Mouse (Mus musculus) lung, embryonic 14.5 days (tissue): ENCODE results near the gene Tbx3. TPM values are rescaled to one million over a fixed set of nuclear protein-coding genes. Genes with fewer than 3 reads are reported as not detected.

Experiments used
- ATAC-seq: fragments of 200-750 bp; cut with Nextera tagmentation; 2 replicates; pipeline ENCODE4 v1.8.0; 2017; ENCODE audit warnings: mild to moderate bottlenecking, moderate TSS enrichment, moderate library complexity; ENCODE audit not compliant: insufficient read depth
- DNase-seq: peaks from one replicate; pipeline ENCODE4 v3.0.0-alpha.2; 2015
- H3K27ac ChIP-seq: fragments of 300-500 bp; sonication (generic); 2 replicates; pipeline ENCODE4 v1.5.1; 2014; ENCODE audit warnings: low read depth, mild to moderate bottlenecking, moderate library complexity
- H3K27me3 ChIP-seq: fragments of 300-500 bp; sonication (generic); 2 replicates; pipeline ENCODE4 v1.6.1; 2014; ENCODE audit warnings: low read length, control low read depth; ENCODE audit not compliant: insufficient read depth
- H3K36me3 ChIP-seq: fragments of 300-500 bp; sonication (generic); 2 replicates; pipeline ENCODE4 v1.6.1; 2014; ENCODE audit warnings: control low read depth; ENCODE audit not compliant: insufficient read depth
- H3K4me1 ChIP-seq: fragments of 300-500 bp; sonication (generic); 2 replicates; pipeline ENCODE4 v1.6.1; 2014; ENCODE audit warnings: antibody characterized with exemption, control low read depth; ENCODE audit not compliant: insufficient read depth
- H3K4me2 ChIP-seq: fragments of 300-500 bp; sonication (generic); 2 replicates; pipeline ENCODE4 v1.6.1; 2014; ENCODE audit warnings: mild to moderate bottlenecking
- H3K4me3 ChIP-seq: fragments of 300-500 bp; sonication (generic); 2 replicates; pipeline ENCODE4 v1.5.1; 2014; ENCODE audit warnings: low read depth, low read length
- H3K9ac ChIP-seq: fragments of 300-500 bp; sonication (generic); 2 replicates; pipeline ENCODE4 v1.6.1; 2014
- H3K9me3 ChIP-seq: fragments of 300-500 bp; sonication (generic); 2 replicates; pipeline ENCODE4 v1.6.1; 2016; ENCODE audit warnings: low read depth, low read length, control low read depth
- CTCF ChIP-seq: IDR thresholded peaks from 2 replicates; pipeline ENCODE4 v1.5.1; 2016; ENCODE audit warnings: antibody characterized with exemption, low read depth
- WGBS: fragments of 180-500 bp; shearing (Covaris S2); extraction: QIAGEN DNeasy Blood & Tissue Kit; methylation state at CpG from one replicate; pipeline ENCODE4 v1.1.7; 2014; 5-methylcytosine and 5-hydroxymethylcytosine counted together
- polyA plus RNA-seq: library from polyadenylated mRNA; unstranded; fragments of >200 nt; fragmentation: Nextera tagmentation; extraction: Ambion mirVana; gene quantifications from 2 replicates; pipeline ENCODE4 v1.2.1, GENCODE M21; 2014

The Tbx3 gene
- polyA plus RNA-seq, 1 experiment from 2014 or later = 82.1 TPM

DNA sequence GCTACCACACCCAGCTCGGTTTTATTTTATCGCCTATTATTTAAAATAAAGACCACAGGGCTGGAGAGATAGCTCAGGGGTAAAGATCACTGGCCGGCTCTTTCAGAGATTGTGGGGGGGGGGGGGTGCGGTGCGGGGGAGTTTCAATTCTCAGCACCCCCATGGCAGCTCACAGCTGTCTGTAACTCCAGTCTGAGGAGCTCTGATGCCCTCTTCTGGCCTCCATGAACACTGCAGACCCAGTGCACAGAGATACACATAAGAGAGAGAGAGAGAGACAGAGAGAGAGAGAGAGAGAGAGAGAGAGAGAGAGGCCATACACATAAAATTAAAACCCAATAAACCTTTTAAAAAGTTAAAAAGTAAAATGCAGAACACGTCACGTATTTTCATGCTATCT, 34.4 kb downstream of the Tbx3 start:
- no peaks in the 10 kb centered on the region for H3K9me3 ChIP-seq
- no peaks in the 10 kb centered on the region for H3K36me3 ChIP-seq
- DNase-seq (no peak), ATAC-seq (no peak)
- H3K4me3 ChIP-seq = no peak overlapping the region
- H3K9ac ChIP-seq = no peak overlapping the region
- H3K4me1 ChIP-seq = no peaks in the 10 kb centered on the region
- H3K27ac ChIP-seq = no peak overlapping the region
- no peak overlapping the region for H3K4me2 ChIP-seq
- WGBS = 64% methylated on average over 7 of the region's 7 CpGs
- H3K27me3 ChIP-seq = peaks cover 14% of the 10 kb centered on the region; the same call in 1 of the 2 replicates
- TF ChIP-seq CTCF = no peak

GRCm38 (mm10) chr5:119706467-119706866, 36.0 kb downstream of the Tbx3 start:
- no peaks in the 10 kb centered on the region for H3K4me1 ChIP-seq
- DNase-seq (peak; percentile 34), ATAC-seq (no peak)
- no peaks in the 10 kb centered on the region for H3K36me3 ChIP-seq
- TF ChIP-seq CTCF = no peak
- no peaks in the 10 kb centered on the region for H3K9me3 ChIP-seq
- H3K27ac ChIP-seq = no peak overlapping the region
- H3K4me3 ChIP-seq = peak overlapping the region; percentile 24
- H3K4me2 ChIP-seq = peak overlapping the region; percentile 58
- WGBS = under 1% methylated on average over 17 of the region's 17 CpGs
- peak overlapping the region; percentile 41; the same call in 1 of the 2 replicates for H3K9ac ChIP-seq
- peaks cover 14% of the 10 kb centered on the region; the same call in 1 of the 2 replicates for H3K27me3 ChIP-seq

DNA sequence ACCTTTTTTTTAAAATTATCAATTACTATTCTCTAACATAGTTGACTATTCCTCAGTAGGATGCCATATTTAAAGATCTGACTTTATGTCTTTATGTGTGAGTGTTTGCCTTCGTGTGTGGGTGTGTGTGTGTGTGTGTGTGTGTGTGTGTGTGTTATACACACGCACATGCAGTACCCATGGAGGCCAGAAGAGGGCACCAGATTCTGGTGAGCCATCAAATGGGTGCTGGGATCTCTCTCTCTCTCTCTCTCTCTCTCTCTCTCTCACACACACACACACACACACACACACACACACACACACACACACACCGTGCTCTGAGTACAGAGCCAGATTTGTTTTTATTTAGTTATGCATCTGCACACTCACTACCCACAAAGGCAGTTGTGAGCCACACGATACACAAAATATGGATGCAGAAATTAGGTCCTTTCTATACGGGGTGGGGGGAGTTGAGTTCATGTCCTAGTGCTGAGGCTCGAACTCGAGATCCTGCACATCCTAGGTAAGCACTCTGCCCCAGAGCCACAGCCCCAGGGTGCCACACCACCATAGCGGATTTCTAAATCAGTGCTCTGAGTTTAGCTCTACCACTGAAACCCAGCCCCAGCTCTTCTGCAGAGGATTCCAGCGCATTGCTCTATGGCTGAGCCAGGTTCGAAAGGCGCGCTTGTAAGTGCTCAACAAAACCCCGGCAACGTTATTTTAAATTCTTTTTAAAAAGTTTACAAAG, 38.5 kb downstream of the Tbx3 start:
- Histone ChIP-seq H3K36me3 (no peaks in the 10 kb centered on the region), H3K4me3 (no peak overlapping the region), H3K9ac (no peak overlapping the region), H3K4me1 (no peaks in the 10 kb centered on the region), H3K27ac (no peak overlapping the region), H3K9me3 (no peaks in the 10 kb centered on the region), H3K27me3 (peaks cover 14% of the 10 kb centered on the region; the same call in 1 of the 2 replicates), H3K4me2 (no peak overlapping the region)
- peak; percentile 49 for TF ChIP-seq CTCF
- 80% methylated on average over 14 of the region's 14 CpGs for WGBS
- no peak for DNase-seq
- ATAC-seq = no peak

GRCm38 (mm10) chr5:119709826-119710559, 39.5 kb downstream of the Tbx3 start:
- WGBS = 36% methylated on average over 18 of the region's 18 CpGs

DNA sequence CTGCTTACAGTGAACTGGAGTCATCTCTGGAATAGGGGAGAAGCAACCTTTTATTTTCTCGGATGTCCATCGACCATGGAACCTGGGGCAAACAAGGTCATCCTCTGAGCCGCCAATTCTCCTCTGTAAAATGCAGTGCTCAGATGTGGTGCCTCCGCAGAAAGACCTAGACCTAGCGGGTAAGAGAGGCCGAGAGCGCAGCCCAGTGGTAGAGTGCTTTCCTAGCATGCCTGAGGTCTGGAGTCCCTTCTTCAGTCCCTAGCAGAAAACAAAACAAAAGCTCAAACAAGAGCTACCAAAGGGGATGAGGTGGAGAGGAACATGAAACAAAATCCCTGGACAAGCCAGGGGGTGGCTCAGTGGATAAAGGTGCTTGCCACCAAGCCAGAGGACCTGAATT, 40.3 kb downstream of the Tbx3 start:
- no peaks in the 10 kb centered on the region for H3K36me3 ChIP-seq
- H3K4me3 ChIP-seq = no peak overlapping the region
- ATAC-seq (no peak), DNase-seq (peak; percentile 60)
- H3K4me1 ChIP-seq = no peaks in the 10 kb centered on the region
- 35% methylated on average over 7 of the region's 7 CpGs for WGBS
- H3K27ac ChIP-seq = no peak overlapping the region
- H3K9ac ChIP-seq = no peak overlapping the region
- peak; percentile 21 for TF ChIP-seq CTCF
- H3K4me2 ChIP-seq = no peak overlapping the region
- peaks cover 14% of the 10 kb centered on the region; the same call in 1 of the 2 replicates for H3K27me3 ChIP-seq
- no peaks in the 10 kb centered on the region for H3K9me3 ChIP-seq

More at GRCm38 (mm10) chr5:119709826-119710559, 39.5 kb downstream of the Tbx3 start:
- H3K9me3 ChIP-seq = no peaks in the 10 kb centered on the region
- no peak overlapping the region for H3K9ac ChIP-seq
- H3K4me1 ChIP-seq = no peaks in the 10 kb centered on the region
- no peak overlapping the region for H3K27ac ChIP-seq
- H3K36me3 ChIP-seq = no peaks in the 10 kb centered on the region
- H3K4me2 ChIP-seq = no peak overlapping the region
- ATAC-seq (no peak), DNase-seq (no peak)
- peaks cover 14% of the 10 kb centered on the region; the same call in 1 of the 2 replicates for H3K27me3 ChIP-seq
- no peak overlapping the region for H3K4me3 ChIP-seq
- TF ChIP-seq CTCF = no peak

DNA sequence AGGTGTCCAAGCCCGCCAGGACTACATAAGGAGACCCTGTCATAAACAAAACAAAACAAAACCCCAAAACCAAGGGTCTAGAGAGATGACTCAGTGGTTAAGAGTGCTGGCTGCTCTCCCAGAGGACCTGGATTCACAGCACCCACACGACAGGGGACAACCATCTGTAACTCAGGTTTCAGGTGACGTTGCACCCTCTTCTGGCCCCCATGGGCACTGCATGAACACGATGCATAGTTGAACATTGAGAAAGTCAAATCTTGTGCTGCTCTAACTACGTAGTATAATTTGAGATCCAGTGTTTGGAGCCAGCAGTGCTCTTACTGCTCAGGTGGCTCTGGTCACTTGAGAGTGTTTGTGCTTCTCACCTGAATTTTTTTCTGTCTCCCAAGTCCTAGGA, 41.2 kb downstream of the Tbx3 start:
- Histone ChIP-seq H3K4me1 (no peaks in the 10 kb centered on the region), H3K27me3 (peaks cover 9% of the 10 kb centered on the region; the same call in 1 of the 2 replicates), H3K4me3 (no peak overlapping the region), H3K9ac (no peak overlapping the region), H3K27ac (no peak overlapping the region), H3K9me3 (no peaks in the 10 kb centered on the region), H3K4me2 (no peak overlapping the region), H3K36me3 (no peaks in the 10 kb centered on the region)
- peak; percentile 19; the same call in 1 of the 2 replicates for TF ChIP-seq CTCF
- ATAC-seq = no peak
- DNase-seq = no peak
- WGBS = 91% methylated on average over 5 of the region's 5 CpGs

- Histone ChIP-seq H3K9ac (0 out of 2 replicates have a peak overlapping the region, but pooled peaks have one; percentile 13), H3K27ac (no peak overlapping the region; the same call in 1 of the 2 replicates), H3K4me1 (no peaks in the 10 kb centered on the region), H3K4me3 (peak overlapping the region; percentile 11), H3K36me3 (no peaks in the 10 kb centered on the region), H3K27me3 (no peaks in the 10 kb centered on the region), H3K4me2 (peak overlapping the region; percentile 48), H3K9me3 (no peaks in the 10 kb centered on the region)
- ATAC-seq = peak; percentile 82
- 2% methylated on average over 22 of the region's 22 CpGs for WGBS
- peak; percentile 97 for TF ChIP-seq CTCF
- DNase-seq = peak; percentile 95
These were observed 42.3 kb downstream of the Tbx3 start for GRCm38 (mm10) chr5:119712679-119713246.
